Comparison of ENCODE assay signal across 24 mouse cellular contexts in the genomic region with DNA sequence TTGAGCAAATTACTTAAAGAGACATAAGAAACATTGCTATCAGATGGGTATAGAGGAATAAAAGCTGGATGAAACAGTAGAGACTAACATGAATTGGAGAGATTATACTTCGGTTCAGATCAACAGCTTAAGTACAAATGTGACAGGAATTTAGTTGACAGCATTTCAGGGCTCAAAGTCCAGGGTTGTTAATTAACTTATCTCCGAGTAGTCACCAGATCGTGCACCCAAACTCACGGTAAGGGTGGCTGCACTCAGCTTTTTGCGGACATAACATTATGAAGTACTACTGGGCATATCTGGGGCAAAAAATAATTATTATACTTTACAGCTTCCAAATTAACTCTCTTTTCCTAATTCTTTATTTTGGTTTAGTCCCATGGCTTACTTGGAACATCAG.
DNase-seq lines count a peak whose midpoint lies in the region; ATAC-seq and TF ChIP-seq lines count a peak whose summit lies in the region.
"Had no signal": no experiment of that assay in that cellular context is flagged by ENCODE, and none has a peak within 500 bp of the region (broad histone marks: within the 10 kb centered on the region; RNA-seq: fewer than 3 reads in every experiment).

No protein-coding gene starts in this region.

- H3K4me1 ChIP-seq in intestine, embryonic 15.5 days (replicated peaks): peaks cover 4% of the 10 kb centered on the region
- 0 out of 2 replicates have a peak, but pooled peaks cover 3% of the 10 kb centered on the region for H3K4me1 ChIP-seq in intestine, postnatal 0 days (replicated peaks; ENCODE audit: control insufficient read depth, insufficient read depth, low read length)
- no peaks in the 10 kb centered on the region; the same call in 1 of the 2 replicates for H3K4me1 ChIP-seq in intestine, embryonic 16.5 days (ENCODE audit: control insufficient read depth, insufficient read depth, low read length)
- 0 out of 2 replicates have a peak, but pooled peaks cover 2% of the 10 kb centered on the region for H3K4me1 ChIP-seq in kidney, postnatal 0 days (replicated peaks; ENCODE audit: insufficient read depth, low read length)

- H3K4me3 ChIP-seq in intestine, embryonic 15.5 days (replicated peaks): no peak overlapping the region
- no peak overlapping the region for H3K4me3 ChIP-seq in intestine, postnatal 0 days (ENCODE audit: low read depth, low read length)
- H3K4me3 ChIP-seq in intestine, embryonic 16.5 days (ENCODE audit: low read length): no peak overlapping the region
- H3K4me3 ChIP-seq in kidney, postnatal 0 days (replicated peaks; ENCODE audit: low read depth, low read length): no peak overlapping the region
- H3K4me3 ChIP-seq: erythroblast, embryonic 14.5 days; heart, embryonic 15.5 days; hindbrain, embryonic 12.5 days; left cerebral cortex, adult 2 months; limb, embryonic 13.5 days; midbrain, embryonic 10.5 days; midbrain, embryonic 15.5 days; neural tube, embryonic 15.5 days; stomach, embryonic 15.5 days had no signal

- no peak overlapping the region for H3K4me2 ChIP-seq in intestine, embryonic 15.5 days (replicated peaks)
- H3K4me2 ChIP-seq in intestine, postnatal 0 days (replicated peaks; ENCODE audit: low read depth): no peak overlapping the region
- H3K4me2 ChIP-seq in intestine, embryonic 16.5 days (ENCODE audit: low read depth, low read length): no peak overlapping the region
- H3K4me2 ChIP-seq in kidney, postnatal 0 days (ENCODE audit: low read length): no peak overlapping the region
- H3K4me2 ChIP-seq: heart, embryonic 15.5 days; hindbrain, embryonic 12.5 days; limb, embryonic 13.5 days; lung, embryonic 14.5 days; midbrain, embryonic 15.5 days; neural tube, embryonic 15.5 days; stomach, embryonic 15.5 days had no signal

- no peak for TF ChIP-seq CTCF in intestine, postnatal 0 days (IDR thresholded peaks at IDR 0.05; ENCODE audit: low read depth)
- TF ChIP-seq CTCF in kidney, postnatal 0 days (IDR thresholded peaks at IDR 0.05; ENCODE audit: low read depth): no peak

- 0 out of 2 replicates have a peak, but pooled peaks have one; percentile 47 for ATAC-seq in intestine, embryonic 15.5 days
- no peak for ATAC-seq in intestine, postnatal 0 days
- ATAC-seq in intestine, embryonic 16.5 days: peak; percentile 59; the same call in 1 of the 2 replicates
- ATAC-seq in kidney, postnatal 0 days (replicated peaks; ENCODE audit: low FRiP score, low read depth): peak; percentile 42; the same call in 1 of the 2 replicates
- ATAC-seq: forebrain, postnatal 0 days; midbrain, embryonic 15.5 days had no signal

- H3K9me3 ChIP-seq in intestine, embryonic 15.5 days: no peaks in the 10 kb centered on the region
- no peaks in the 10 kb centered on the region for H3K9me3 ChIP-seq in intestine, postnatal 0 days (ENCODE audit: control insufficient read depth)
- H3K9me3 ChIP-seq in intestine, embryonic 16.5 days (ENCODE audit: control insufficient read depth, low read length): no peaks in the 10 kb centered on the region
- H3K9me3 ChIP-seq in kidney, postnatal 0 days (replicated peaks; ENCODE audit: low read length): no peaks in the 10 kb centered on the region
- H3K9me3 ChIP-seq: heart, embryonic 15.5 days; hindbrain, embryonic 12.5 days; limb, embryonic 13.5 days; midbrain, embryonic 10.5 days; midbrain, embryonic 15.5 days; neural tube, embryonic 15.5 days; stomach, embryonic 15.5 days had no signal

- H3K9ac ChIP-seq in intestine, embryonic 15.5 days: no peak overlapping the region
- no peak overlapping the region for H3K9ac ChIP-seq in intestine, postnatal 0 days (ENCODE audit: low read depth, low read length)
- no peak overlapping the region for H3K9ac ChIP-seq in intestine, embryonic 16.5 days (ENCODE audit: low read depth, low read length)
- H3K9ac ChIP-seq in kidney, postnatal 0 days (ENCODE audit: low read depth, low read length): no peak overlapping the region
- H3K9ac ChIP-seq: forebrain, postnatal 0 days; heart, embryonic 15.5 days; hindbrain, embryonic 12.5 days; limb, embryonic 13.5 days; liver, embryonic 14.5 days; lung, embryonic 14.5 days; midbrain, embryonic 15.5 days; neural tube, embryonic 15.5 days; stomach, embryonic 15.5 days had no signal

- no peaks in the 10 kb centered on the region for H3K27me3 ChIP-seq in intestine, embryonic 15.5 days (replicated peaks)
- H3K27me3 ChIP-seq in intestine, postnatal 0 days (replicated peaks; ENCODE audit: control insufficient read depth, insufficient read depth, low read length): no peaks in the 10 kb centered on the region
- no peaks in the 10 kb centered on the region for H3K27me3 ChIP-seq in intestine, embryonic 16.5 days (replicated peaks; ENCODE audit: control insufficient read depth, insufficient read depth, low read length)
- H3K27me3 ChIP-seq in kidney, postnatal 0 days (ENCODE audit: insufficient read depth, low read length): no peaks in the 10 kb centered on the region
- H3K27me3 ChIP-seq: CH12.LX; heart, embryonic 15.5 days; hindbrain, embryonic 12.5 days; limb, embryonic 13.5 days; midbrain, embryonic 15.5 days; neural tube, embryonic 15.5 days; stomach, embryonic 15.5 days had no signal

- 60% methylated on average over 5 of the region's 5 CpGs for WGBS in intestine, embryonic 15.5 days
- WGBS in intestine, postnatal 0 days: 46% methylated on average over 5 of the region's 5 CpGs
- WGBS in intestine, embryonic 16.5 days: 59% methylated on average over 5 of the region's 5 CpGs
- WGBS in kidney, postnatal 0 days: 59% methylated on average over 5 of the region's 5 CpGs

- intact Hi-C loops in heart, postnatal 10 days (cut with DNase I): no loop called here

- H3K36me3 ChIP-seq in intestine, embryonic 15.5 days: no peaks in the 10 kb centered on the region
- no peaks in the 10 kb centered on the region for H3K36me3 ChIP-seq in intestine, postnatal 0 days (ENCODE audit: control insufficient read depth, insufficient read depth)
- H3K36me3 ChIP-seq in intestine, embryonic 16.5 days (ENCODE audit: control insufficient read depth, insufficient read depth, low read length): no peaks in the 10 kb centered on the region
- H3K36me3 ChIP-seq in kidney, postnatal 0 days (ENCODE audit: insufficient read depth, low read length): no peaks in the 10 kb centered on the region
- H3K36me3 ChIP-seq: heart, embryonic 15.5 days; hindbrain, embryonic 12.5 days; limb, embryonic 13.5 days; midbrain, embryonic 10.5 days; midbrain, embryonic 15.5 days; neural tube, embryonic 15.5 days; stomach, embryonic 15.5 days had no signal

- no peak overlapping the region for H3K27ac ChIP-seq in intestine, embryonic 15.5 days
- H3K27ac ChIP-seq in intestine, postnatal 0 days (ENCODE audit: low read depth, low read length): no peak overlapping the region
- H3K27ac ChIP-seq in intestine, embryonic 16.5 days (ENCODE audit: low read length): no peak overlapping the region
- H3K27ac ChIP-seq in kidney, postnatal 0 days: no peak overlapping the region
- H3K27ac ChIP-seq: heart, embryonic 15.5 days; hindbrain, embryonic 12.5 days; left cerebral cortex, adult 2 months; limb, embryonic 13.5 days; liver, embryonic 14.5 days; midbrain, embryonic 10.5 days; midbrain, embryonic 15.5 days; neural tube, embryonic 15.5 days; stomach, embryonic 15.5 days had no signal

- DNase-seq in kidney, postnatal 0 days (ENCODE audit: low spot score): peak; percentile 32
- DNase-seq in kidney, postnatal 4 days: peak; percentile 5 to 23
- DNase-seq in T-cell, adult 2 months (ENCODE audit: low spot score): no peak
- DNase-seq in heart, postnatal 10 days: no peak
- DNase-seq: adrenal gland, adult 8-10 months; cerebellum, adult 2 months; forebrain, postnatal 0 days; heart, postnatal 36 days; lung, embryonic 14.5 days; right cerebral cortex, postnatal 14 days had no signal

Comparison
In these comparisons a context has a peak if more than half of its experiments do, and no peak if none do; other contexts are left out.
1. DNase-seq: peak in kidney, postnatal 0 days (single experiment) and kidney, postnatal 4 days (2 of 2); none in T-cell, adult 2 months (single experiment) and heart, postnatal 10 days (0 of 2).